Mouse (Mus musculus): ENCODE measurements around the gene H2-T23.
"Not testable (repeated sequence)": the region's sequence is repeated elsewhere in the genome, so short reads cannot be mapped to it uniquely, and the experiment has no call there.

Gene H2-T23

GRCm38 (mm10) chr17:36032351-36032875 lies at the start of gene H2-T23:
Gene H2-T23 (minus strand): TSS chr17:36032855.
- peak; percentile 84 for DNase-seq (ENCODE audit: low spot score)

- not testable (repeated sequence) for DNase-seq (ENCODE audit: low spot score)
Measured at GRCm38 (mm10) chr17:36081901-36082300, 49.2 kb upstream of the H2-T23 start.

GRCm38 (mm10) chr17:36060829-36061228 lies 28.2 kb upstream of the H2-T23 start:
- DNase-seq (ENCODE audit: low spot score): peak; percentile 87

- DNase-seq (ENCODE audit: low spot score): not testable (repeated sequence)
Measured at GRCm38 (mm10) chr17:36058362-36058761, 25.7 kb upstream of the H2-T23 start, which contains the start of gene Gm11127. Gene Gm11127 (minus strand): TSS chr17:36058371.

- DNase-seq (ENCODE audit: low spot score): not testable (repeated sequence)
Measured at GRCm38 (mm10) chr17:36057927-36058326, 25.3 kb upstream of the H2-T23 start.

- no peak for DNase-seq (ENCODE audit: low spot score)
Measured at GRCm38 (mm10) chr17:36043286-36043685, 10.6 kb upstream of the H2-T23 start.

GRCm38 (mm10) chr17:36042610-36043169 lies 10.0 kb upstream of the H2-T23 start, which contains the start of the genes H2-T22 and Gm6034:
Gene H2-T22 (minus strand): TSS chr17:36042747.
Gene Gm6034 (plus strand): TSS chr17:36042961.
- DNase-seq (ENCODE audit: low spot score): peak; percentile 97

GRCm38 (mm10) chr17:36042055-36042454 lies 9.4 kb upstream of the H2-T23 start:
- not testable (repeated sequence) for DNase-seq (ENCODE audit: low spot score)

GRCm38 (mm10) chr17:36040604-36041003 lies 7.9 kb upstream of the H2-T23 start:
- not testable (repeated sequence) for DNase-seq (ENCODE audit: low spot score)

- DNase-seq (ENCODE audit: low spot score): not testable (repeated sequence)
Measured at GRCm38 (mm10) chr17:36036126-36036525, 3.5 kb upstream of the H2-T23 start.

GRCm38 (mm10) chr17:36035010-36035638 lies 2.5 kb upstream of the H2-T23 start:
- DNase-seq (ENCODE audit: low spot score): peak; percentile 79

GRCm38 (mm10) chr17:36034524-36034923 lies 1.9 kb upstream of the H2-T23 start:
- DNase-seq (ENCODE audit: low spot score): not testable (repeated sequence)

- DNase-seq (ENCODE audit: low spot score): peak; percentile 71
Measured at GRCm38 (mm10) chr17:36031583-36032331, 898 bp downstream of the H2-T23 start.

GRCm38 (mm10) chr17:36030703-36031582 lies 1.7 kb downstream of the H2-T23 start:
- DNase-seq (ENCODE audit: low spot score): not testable (repeated sequence)

GRCm38 (mm10) chr17:36030046-36030702 lies 2.5 kb downstream of the H2-T23 start:
- DNase-seq (ENCODE audit: low spot score): not testable (repeated sequence)

- DNase-seq (ENCODE audit: low spot score): no peak
Measured at GRCm38 (mm10) chr17:36028879-36029619, 3.6 kb downstream of the H2-T23 start.

- no peak for DNase-seq (ENCODE audit: low spot score)
Measured at GRCm38 (mm10) chr17:36027663-36028062, 5.0 kb downstream of the H2-T23 start.

- DNase-seq (ENCODE audit: low spot score): no peak
Measured at GRCm38 (mm10) chr17:36025901-36026300, 6.8 kb downstream of the H2-T23 start.

- no peak for DNase-seq (ENCODE audit: low spot score)
Measured at GRCm38 (mm10) chr17:36025197-36025596, 7.5 kb downstream of the H2-T23 start.
